Mouse (Mus musculus) thymus, adult 2 months (tissue): Measurements from ENCODE around the gene Ube2v1.

Experiments
- CTCF ChIP-seq: fragments of 200-500 bp; IDR thresholded peaks from 2 replicates; pipeline ENCODE4 v1.5.1; 2012; ENCODE audit warnings: mild to moderate bottlenecking, control low read depth, low read length, moderate library complexity, borderline replicate concordance; ENCODE audit not compliant: control insufficient read depth, poor library complexity, insufficient read depth; ENCODE audit errors: extremely low read depth
- POLR2A ChIP-seq: fragments of 200-500 bp; IDR thresholded peaks from 2 replicates; pipeline ENCODE4 v1.6.1; 2012; ENCODE audit warnings: mild to moderate bottlenecking, low read length, control low read depth, moderate library complexity; ENCODE audit not compliant: control insufficient read depth, poor library complexity, insufficient read depth; ENCODE audit errors: extremely low read depth

GRCm38 (mm10) chr2:167565312-167565656, 66.6 kb downstream of the Ube2v1 start:
- no peak for TF ChIP-seq POLR2A
- no peak for TF ChIP-seq CTCF
